Mouse (Mus musculus) cerebellum, postnatal 10 days (tissue): ENCODE data around the gene Egln2.
A peak's percentile ranks its signal among the peaks of the same experiment; 100 is the strongest.

Experiments
- DNase-seq, 2 experiments: peaks; one replicate each; pipeline ENCODE4 v3.0.0; 2021; ENCODE audit warnings: mixed read lengths in 2 of 2

Egln2 gene

GRCm38 (mm10) chr7:27166614-27167474 is at the start of gene Egln2:
Gene Egln2, minus strand, starts transcription at chr7:27166802.
- DNase-seq: peak; percentile 98

GRCm38 (mm10) chr7:27212626-27213025 is 46.0 kb upstream of the Egln2 start:
- DNase-seq: no peak

- DNase-seq: peak; percentile 46 to 49
Measured at GRCm38 (mm10) chr7:27203730-27204449, 37.3 kb upstream of the Egln2 start.

DNA sequence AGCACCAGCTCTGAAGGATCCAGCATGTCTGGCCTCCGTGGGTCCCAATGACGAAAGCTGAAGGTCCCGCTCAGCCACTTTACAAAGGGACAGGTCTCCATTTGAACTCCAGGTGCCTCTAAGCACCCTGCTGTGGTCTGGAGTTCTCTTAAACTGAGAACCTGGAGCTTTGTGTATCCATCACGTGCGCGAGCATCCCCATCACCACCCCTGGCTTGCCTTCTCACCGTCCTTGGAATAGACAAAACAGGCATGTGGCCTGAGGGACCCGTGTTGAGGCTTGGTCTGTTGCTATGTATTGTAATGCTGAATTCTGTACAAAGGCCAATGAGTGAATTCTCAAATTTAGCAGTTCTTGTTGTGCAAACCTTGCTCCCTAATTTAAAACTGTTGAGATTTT is 32.2 kb upstream of the Egln2 start:
- no peak for DNase-seq

DNA sequence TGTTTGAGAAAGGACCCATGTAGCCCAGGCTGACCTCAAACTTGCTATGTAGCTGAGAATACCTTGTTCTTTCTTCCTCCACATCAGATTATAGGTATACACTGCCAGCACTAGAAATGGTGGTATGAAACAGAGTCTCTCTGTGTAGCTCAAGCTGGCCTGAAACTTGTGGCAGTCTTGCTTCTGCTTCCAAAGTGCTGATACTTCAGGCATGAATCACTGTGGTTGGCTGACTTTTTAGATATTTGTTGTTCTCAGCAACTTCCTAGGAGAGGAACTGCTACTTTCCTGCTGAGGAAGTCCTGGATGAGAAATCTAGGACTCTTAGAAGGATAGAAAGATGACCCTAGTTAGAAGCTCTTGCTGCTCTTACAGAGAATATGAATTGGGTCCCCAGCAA is 31.8 kb upstream of the Egln2 start:
- DNase-seq: no peak

DNA sequence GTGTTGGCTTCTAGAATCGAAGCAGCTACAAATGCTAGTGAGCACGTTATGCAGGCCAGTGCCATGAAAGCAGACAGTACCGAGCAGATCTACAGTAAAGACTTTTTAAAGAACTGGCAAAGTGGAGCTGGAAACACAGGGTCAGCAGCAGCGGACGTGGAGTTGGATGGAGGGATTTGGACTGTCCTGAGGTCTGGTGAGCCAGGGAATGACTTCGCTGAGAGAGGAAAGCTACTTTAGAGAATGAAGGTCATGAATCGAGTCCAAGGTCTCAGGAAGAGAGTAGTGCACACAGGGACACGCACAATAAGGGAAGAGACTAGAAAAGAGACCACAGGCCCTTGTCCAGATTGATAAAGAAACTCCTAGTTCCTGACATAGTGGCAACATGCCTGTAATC is 31.0 kb upstream of the Egln2 start:
- DNase-seq: no peak

DNA sequence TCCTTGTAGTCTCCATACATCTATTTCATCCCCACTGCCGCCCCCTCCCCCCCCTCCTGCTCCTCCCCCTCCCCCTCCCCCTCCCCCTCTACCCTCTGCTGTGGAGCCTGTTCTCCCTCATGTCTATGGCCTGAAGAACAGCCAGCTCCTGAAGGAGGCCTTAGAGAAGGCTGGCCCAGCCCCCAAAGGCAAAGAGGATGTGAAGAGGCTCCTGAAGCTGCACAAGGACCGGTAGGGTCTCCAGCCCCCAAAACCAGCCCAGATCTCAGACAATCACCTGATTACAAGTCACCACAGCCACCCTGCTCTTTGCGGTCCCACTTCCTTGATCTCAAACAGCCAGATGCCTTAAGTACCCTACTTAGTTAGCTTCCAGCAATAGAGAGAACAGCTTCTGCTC is 30.5 kb upstream of the Egln2 start:
- no peak for DNase-seq

- peak; percentile 98 for DNase-seq
Measured at GRCm38 (mm10) chr7:27195681-27196611, 29.3 kb upstream of the Egln2 start, which contains the start of the genes BC024978 and Snrpa. Gene BC024978, plus strand, starts transcription at chr7:27195781. Gene Snrpa, minus strand, starts transcription at chr7:27196271.

DNA sequence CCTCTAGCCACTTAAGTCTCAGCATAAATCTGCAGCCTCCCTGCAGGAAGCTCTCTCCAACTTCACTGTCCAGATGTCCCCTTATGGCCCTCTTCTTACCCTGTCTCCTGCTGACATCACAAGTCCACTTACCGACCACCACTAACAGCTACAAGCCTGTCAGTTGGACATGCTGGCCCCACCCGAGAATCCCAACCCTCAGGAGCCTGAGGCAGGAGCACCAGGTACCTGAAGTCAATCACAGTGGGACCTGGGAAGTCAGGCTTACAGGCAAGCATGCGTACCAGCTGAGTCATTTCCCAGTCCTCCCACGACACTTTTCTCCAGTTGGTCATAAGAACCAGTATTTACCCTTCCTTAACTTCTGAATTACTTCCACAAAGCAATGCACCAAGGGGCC is 27.1 kb upstream of the Egln2 start:
- no peak for DNase-seq

GRCm38 (mm10) chr7:27192434-27192833 is 25.8 kb upstream of the Egln2 start:
- DNase-seq: no peak

DNA sequence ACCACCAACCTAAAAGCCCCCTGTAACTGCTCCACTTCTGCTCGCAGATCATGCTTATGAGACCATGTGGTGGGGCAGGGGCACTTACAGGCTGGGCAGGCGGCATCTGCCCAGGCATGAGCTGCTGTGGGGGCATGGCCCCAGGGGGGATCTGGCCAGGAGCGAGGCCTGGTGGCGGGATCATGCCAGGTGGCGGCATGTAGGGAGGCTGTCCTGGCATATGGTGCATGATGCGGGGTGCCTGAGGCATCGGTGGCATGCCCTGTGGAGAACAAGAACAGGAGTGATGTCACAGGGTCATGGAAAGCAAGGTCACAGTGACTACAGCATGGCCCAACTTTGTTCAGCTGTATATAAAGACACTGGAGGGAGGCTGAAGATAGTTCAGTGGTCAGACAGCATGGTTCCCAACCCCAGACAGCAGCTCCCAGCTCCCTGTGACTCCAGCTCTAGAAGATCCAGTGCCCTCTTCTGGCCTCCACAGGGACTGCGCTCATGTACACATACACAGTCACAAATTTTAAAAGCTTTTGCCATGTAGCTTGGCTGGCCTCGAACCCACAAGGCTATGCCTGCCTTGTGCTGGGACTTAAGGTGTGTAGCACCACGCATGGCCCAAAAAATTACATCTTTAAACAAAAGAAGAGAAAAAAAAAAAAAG is 22.8 kb upstream of the Egln2 start:
- peak; percentile 29 to 44 for DNase-seq

GRCm38 (mm10) chr7:27185986-27186385 is 19.4 kb upstream of the Egln2 start:
- no peak for DNase-seq

DNA sequence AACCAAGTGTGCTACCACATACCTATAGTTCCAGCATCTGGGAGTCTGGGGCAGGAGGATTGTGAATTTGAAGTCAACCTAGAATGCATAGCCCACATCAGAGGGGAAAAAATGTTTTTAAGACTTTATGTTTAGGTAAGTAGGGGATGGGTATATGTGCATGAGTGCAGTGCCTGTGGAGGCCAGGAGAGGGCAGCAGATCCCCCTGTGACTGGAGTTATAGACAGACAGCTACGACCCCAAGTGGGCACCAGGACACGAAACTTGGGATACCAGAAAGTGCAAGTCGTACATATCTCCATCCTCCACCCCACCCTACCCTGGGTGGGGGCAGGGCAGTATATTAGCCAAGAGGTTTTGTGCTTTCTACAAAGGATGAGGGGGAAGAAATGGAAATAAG is 18.4 kb upstream of the Egln2 start:
- peak; percentile 63 to 69 for DNase-seq

GRCm38 (mm10) chr7:27182498-27182897 is 15.9 kb upstream of the Egln2 start:
- peak; percentile 56 to 57 for DNase-seq

GRCm38 (mm10) chr7:27180837-27181695 is 14.5 kb upstream of the Egln2 start, which contains the start of the genes Gm21983 and Mia:
Gene Gm21983, minus strand, starts transcription at chr7:27181086.
Gene Mia, minus strand, starts transcription at chr7:27181157.
- peak; percentile 83 for DNase-seq

DNA sequence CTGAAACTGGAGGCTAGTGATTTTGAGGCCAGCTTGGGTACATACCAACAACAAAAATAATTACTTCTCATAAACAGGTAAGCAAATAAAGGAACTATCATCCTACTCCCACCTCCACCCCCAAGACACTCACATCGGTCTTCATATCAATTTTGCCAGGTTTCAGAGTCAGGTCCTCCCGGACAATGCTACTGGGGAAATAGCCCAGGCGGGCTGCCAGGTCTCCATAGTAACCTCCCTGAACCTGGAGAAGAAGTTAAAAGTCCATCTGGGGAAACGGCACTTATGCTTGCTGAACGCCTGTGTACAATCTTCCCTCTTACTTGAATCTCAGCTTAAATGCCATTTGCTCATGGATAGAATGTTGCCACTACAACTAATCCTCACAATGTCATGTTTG is 13.4 kb upstream of the Egln2 start:
- DNase-seq: peak; percentile 84 to 88

- no peak for DNase-seq
Measured at GRCm38 (mm10) chr7:27179217-27179918, 12.8 kb upstream of the Egln2 start.

GRCm38 (mm10) chr7:27178324-27179216 is 12.0 kb upstream of the Egln2 start, which contains the start of gene Rab4b:
Gene Rab4b, minus strand, starts transcription at chr7:27178896.
- peak; percentile 99 to 100 for DNase-seq

- DNase-seq: no peak
Measured at GRCm38 (mm10) chr7:27177942-27178323, 11.3 kb upstream of the Egln2 start.
